Mouse (Mus musculus): ENCODE data around the gene Sumf2. TPM values are rescaled to one million over a fixed set of nuclear protein-coding genes. Genes with fewer than 3 reads are reported as not detected.

Sumf2 gene
- total RNA-seq, 2 experiments from 2014 or later = 25.9 to 39.1 TPM

- no peak for DNase-seq (ENCODE audit: low spot score in 2 of 2)
Measured at GRCm38 (mm10) chr5:129898449-129898848, 51.7 kb downstream of the Sumf2 start, which contains the start of gene Phkg1. TSS of gene Phkg1 (minus strand) at chr5:129898549.

DNA sequence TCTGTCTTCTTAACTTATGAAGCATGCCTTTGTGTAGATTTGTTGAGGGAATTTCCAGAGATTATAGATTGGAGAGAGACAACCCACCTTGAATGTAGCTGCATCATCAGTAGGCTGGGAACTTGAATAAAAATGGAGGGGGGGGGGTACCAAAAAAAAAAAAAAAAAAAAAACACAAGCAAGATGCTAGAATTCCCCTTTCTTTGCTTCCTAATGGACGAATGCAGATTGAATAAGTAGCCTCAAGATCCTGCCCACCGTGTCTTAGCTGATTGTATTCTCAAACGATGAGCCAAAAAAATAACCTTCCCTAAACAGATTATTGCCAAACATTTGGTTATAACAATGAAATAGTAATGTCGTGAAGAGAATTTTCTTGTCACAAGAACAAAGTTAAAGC, 61.0 kb downstream of the Sumf2 start:
- DNase-seq (ENCODE audit: low spot score in 2 of 2) = no peak

DNA sequence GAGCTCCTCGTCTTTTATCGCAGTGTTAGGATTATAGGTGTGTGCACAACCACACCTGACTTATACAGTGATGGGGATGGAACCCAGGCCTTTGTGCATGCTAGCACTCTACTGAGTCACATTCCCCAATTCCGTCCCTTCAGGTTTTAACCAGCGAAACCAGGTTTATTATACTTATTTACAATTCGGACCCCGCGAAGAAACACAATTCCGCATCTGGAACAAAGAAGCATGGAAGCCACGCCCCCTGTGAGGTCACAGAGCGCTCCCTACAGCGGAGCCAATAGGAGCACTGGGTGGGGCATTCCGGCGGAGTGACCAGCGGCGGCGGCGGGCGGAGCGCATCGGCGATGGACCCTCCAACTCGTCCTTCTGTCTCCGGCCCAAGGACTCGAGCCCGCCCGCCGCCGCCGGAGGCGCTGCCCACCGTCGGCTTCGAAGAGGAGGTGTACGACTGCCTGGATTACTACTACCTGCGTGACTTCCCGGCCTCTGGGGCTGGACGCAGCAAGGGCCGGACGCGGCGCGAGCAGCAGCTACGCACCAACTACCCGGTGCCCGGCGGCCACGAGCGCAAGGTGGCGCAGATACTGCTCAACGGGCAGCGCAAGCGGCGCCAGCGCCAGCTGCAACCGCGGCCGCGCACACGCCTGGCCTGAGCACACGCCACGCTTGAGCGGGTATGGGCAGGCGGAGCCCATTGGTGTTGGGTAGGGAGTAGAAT, 61.6 kb downstream of the Sumf2 start, which contains the start of gene Nupr1l:
TSS of gene Nupr1l (plus strand) at position 299 of the 724 bp plus-strand sequence.
- peak; percentile 87 to 90 for DNase-seq (ENCODE audit: low spot score in 2 of 2)

DNA sequence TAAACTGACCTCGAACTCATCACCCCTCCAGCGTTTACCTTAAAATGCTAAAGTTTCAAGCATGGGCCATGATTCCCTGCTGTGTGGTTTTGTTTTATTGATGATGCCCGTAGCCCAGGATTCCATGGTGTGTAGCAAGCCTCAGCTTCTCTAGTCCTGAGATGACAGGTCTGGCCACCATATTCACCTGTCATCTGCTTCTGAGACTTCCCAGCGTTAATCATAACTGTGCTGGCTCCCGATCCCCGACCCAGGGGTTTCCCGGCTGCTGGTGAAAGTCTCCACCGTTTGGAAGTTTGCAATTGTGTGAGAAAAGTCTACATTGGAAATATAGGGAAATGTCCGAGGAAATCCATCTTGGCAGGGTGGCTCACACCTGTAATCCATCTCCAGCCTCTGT, 62.4 kb downstream of the Sumf2 start:
- no peak for DNase-seq (ENCODE audit: low spot score in 2 of 2)

- DNase-seq (ENCODE audit: low spot score in 2 of 2) = no peak
Measured at GRCm38 (mm10) chr5:129909591-129909990, 62.8 kb downstream of the Sumf2 start.

Other genes starting within 250 kb of the Sumf2 start
- 1 to 10 TPM; 2.3 to 2.8 TPM for gene Zfp11, start 176.9 kb upstream of the Sumf2 start, total RNA-seq (2021)
- gene Sept14, start 138.5 kb upstream of the Sumf2 start, total RNA-seq (2021) = under 1 TPM; 0.23 to 0.58 TPM
- gene Mrps17, start 131.5 kb upstream of the Sumf2 start, total RNA-seq (2021) = 10 to 100 TPM; 81.0 to 89.6 TPM
- gene Nipsnap2, start 121.9 kb upstream of the Sumf2 start, total RNA-seq (2021) = 100 to 1,000 TPM; 116 to 137 TPM
- 10 to 100 TPM; 22.5 to 26.0 TPM for gene Psph, start 59.5 kb upstream of the Sumf2 start, total RNA-seq (2021)
- 1,000 to 10,000 TPM; 1,056 to 1,163 TPM for gene Chchd2, start 40.5 kb downstream of the Sumf2 start, total RNA-seq (2021)
- gene Zbed5, start 48.7 kb downstream of the Sumf2 start, total RNA-seq (2021) = 1 to 10 TPM; 1.5 to 2.1 TPM
- 1 to 10 TPM; 1.2 to 4.7 TPM for gene Phkg1, start 51.6 kb downstream of the Sumf2 start, total RNA-seq (2021)
- 1 to 10 TPM; 4.1 to 4.2 TPM for gene Nupr1l, start 61.6 kb downstream of the Sumf2 start, total RNA-seq (2021)
- 10 to 100 TPM; 27.7 to 33.9 TPM for gene Vkorc1l1, start 95.0 kb downstream of the Sumf2 start, total RNA-seq (2021)
- gene Gusb, start 156.1 kb downstream of the Sumf2 start, total RNA-seq (2021) = 10 to 100 TPM; 48.8 to 52.0 TPM
- 100 to 1,000 TPM in 1 of 2 experiments, 10 to 100 TPM in 1; 80.6 to 121 TPM for gene Asl, start 182.3 kb downstream of the Sumf2 start, total RNA-seq (2021)
- gene Crcp, start 182.3 kb downstream of the Sumf2 start, total RNA-seq (2021) = 10 to 100 TPM; 26.0 to 40.2 TPM
- 10 to 100 TPM; 27.2 to 28.8 TPM for gene Tpst1, start 226.3 kb downstream of the Sumf2 start, total RNA-seq (2021)